Mouse (Mus musculus): ENCODE data around the gene St6gal1.

St6gal1 gene

GRCm38 (mm10) chr16:23275661-23276060 is 51.1 kb downstream of the St6gal1 start:
- DNase-seq = no peak

- DNase-seq = peak; percentile 73
Measured at GRCm38 (mm10) chr16:23279879-23280741, 55.6 kb downstream of the St6gal1 start.

GRCm38 (mm10) chr16:23280742-23281090 is 56.2 kb downstream of the St6gal1 start:
- no peak for DNase-seq

- DNase-seq = no peak
Measured at GRCm38 (mm10) chr16:23282241-23282640, 57.7 kb downstream of the St6gal1 start.

GRCm38 (mm10) chr16:23282941-23283340 is 58.4 kb downstream of the St6gal1 start:
- DNase-seq = no peak

GRCm38 (mm10) chr16:23283677-23284076 is 59.1 kb downstream of the St6gal1 start:
- DNase-seq = no peak

- no peak for DNase-seq
Measured at GRCm38 (mm10) chr16:23284470-23285394, 60.2 kb downstream of the St6gal1 start.

- DNase-seq = peak; percentile 56
Measured at GRCm38 (mm10) chr16:23286380-23287097, 62.0 kb downstream of the St6gal1 start.

- no peak for DNase-seq
Measured at GRCm38 (mm10) chr16:23287312-23288040, 62.9 kb downstream of the St6gal1 start.

GRCm38 (mm10) chr16:23288103-23288502 is 63.6 kb downstream of the St6gal1 start:
- DNase-seq = no peak

GRCm38 (mm10) chr16:23289424-23289823 is 64.9 kb downstream of the St6gal1 start:
- no peak for DNase-seq

GRCm38 (mm10) chr16:23290171-23290570 is 65.6 kb downstream of the St6gal1 start:
- no peak for DNase-seq

GRCm38 (mm10) chr16:23291521-23291920 is 67.0 kb downstream of the St6gal1 start:
- DNase-seq = peak; percentile 68

GRCm38 (mm10) chr16:23294236-23294635 is 69.7 kb downstream of the St6gal1 start:
- DNase-seq = no peak

- no peak for DNase-seq
Measured at GRCm38 (mm10) chr16:23294747-23295146, 70.2 kb downstream of the St6gal1 start.

- peak; percentile 89 for DNase-seq
Measured at GRCm38 (mm10) chr16:23295720-23296119, 71.2 kb downstream of the St6gal1 start.

- no peak for DNase-seq
Measured at GRCm38 (mm10) chr16:23296721-23297120, 72.2 kb downstream of the St6gal1 start.

- no peak for DNase-seq
Measured at GRCm38 (mm10) chr16:23298441-23298840, 73.9 kb downstream of the St6gal1 start.

GRCm38 (mm10) chr16:23298911-23299310 is 74.4 kb downstream of the St6gal1 start:
- DNase-seq = no peak

GRCm38 (mm10) chr16:23299904-23300740 is 75.6 kb downstream of the St6gal1 start:
- DNase-seq = no peak

GRCm38 (mm10) chr16:23301762-23302161 is 77.2 kb downstream of the St6gal1 start:
- DNase-seq = no peak

Data from lung, postnatal 36 days (tissue).